Mouse (Mus musculus): ENCODE data around the gene 1700029F12Rik. TPM values are rescaled to one million over a fixed set of nuclear protein-coding genes. Genes with fewer than 3 reads are reported as not detected.

Gene 1700029F12Rik
- polyA plus RNA-seq, 1 experiment from 2014 or later = not detected

Other genes with a start within 250 kb of the 1700029F12Rik start
- gene Gcnt4, start 109.7 kb downstream of the 1700029F12Rik start, polyA plus RNA-seq (2014; fragmentation: Nextera tagmentation; extraction: Ambion mirVana) = 0.14 and 0.17 TPM in 2 replicates
- 10.9 and 12.2 TPM in 2 replicates for gene Fam169a, start 32.9 kb upstream of the 1700029F12Rik start, polyA plus RNA-seq (2014; fragmentation: Nextera tagmentation; extraction: Ambion mirVana)
- 0.64 and 1.6 TPM in 2 replicates for gene Gm6169, start 64.9 kb upstream of the 1700029F12Rik start, polyA plus RNA-seq (2014; fragmentation: Nextera tagmentation; extraction: Ambion mirVana)
- 35.2 and 39.1 TPM in 2 replicates for gene Gfm2, start 103.6 kb upstream of the 1700029F12Rik start, polyA plus RNA-seq (2014; fragmentation: Nextera tagmentation; extraction: Ambion mirVana)
- gene Nsa2, start 103.6 kb upstream of the 1700029F12Rik start, polyA plus RNA-seq (2014; fragmentation: Nextera tagmentation; extraction: Ambion mirVana) = 67.1 and 71.0 TPM in 2 replicates
- 26.6 and 28.7 TPM in 2 replicates for gene Hexb, start 164.0 kb upstream of the 1700029F12Rik start, polyA plus RNA-seq (2014; fragmentation: Nextera tagmentation; extraction: Ambion mirVana)
- 34.8 and 45.9 TPM in 2 replicates for gene Enc1, start 206.7 kb upstream of the 1700029F12Rik start, polyA plus RNA-seq (2014; fragmentation: Nextera tagmentation; extraction: Ambion mirVana)

Data from hindbrain, embryonic 11.5 days (tissue).